Mouse (Mus musculus) frontal cortex, postnatal 10 days (tissue): ENCODE results near the gene Zbtb12.
"Not testable (repeated sequence)": the region's sequence is repeated elsewhere in the genome, so short reads cannot be mapped to it uniquely, and the experiment has no call there.

Experiments
- DNase-seq, 2 experiments: peaks; one replicate each; pipeline ENCODE4 v3.0.0; 2022; ENCODE audit warnings: low spot score in 2 of 2, mixed read lengths in 1 of 2

The Zbtb12 gene

DNA sequence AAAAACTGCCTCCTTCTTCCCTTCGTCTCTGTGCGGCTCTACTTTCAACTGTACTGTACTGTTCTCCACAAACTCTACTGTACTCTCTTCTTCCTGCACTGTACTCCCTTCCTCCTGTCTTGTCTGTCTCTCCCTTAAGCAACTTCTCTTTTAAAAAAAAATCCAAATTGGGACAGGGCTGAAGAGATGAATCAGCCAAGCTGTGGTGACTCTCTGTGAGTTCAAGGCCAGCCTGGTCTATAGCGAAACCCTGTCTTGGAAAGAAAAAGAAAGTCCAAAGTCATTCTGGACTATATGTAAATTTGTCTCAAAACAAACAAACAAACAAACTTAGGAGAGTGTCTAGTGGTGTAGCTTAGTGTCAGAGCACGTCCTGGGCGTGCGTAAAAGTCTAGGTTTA lies 5.0 kb upstream of the Zbtb12 start:
- no peak for DNase-seq

- DNase-seq, result no peak
These were observed 1.9 kb downstream of the Zbtb12 start for GRCm38 (mm10) chr17:34881166-34881565.

DNA sequence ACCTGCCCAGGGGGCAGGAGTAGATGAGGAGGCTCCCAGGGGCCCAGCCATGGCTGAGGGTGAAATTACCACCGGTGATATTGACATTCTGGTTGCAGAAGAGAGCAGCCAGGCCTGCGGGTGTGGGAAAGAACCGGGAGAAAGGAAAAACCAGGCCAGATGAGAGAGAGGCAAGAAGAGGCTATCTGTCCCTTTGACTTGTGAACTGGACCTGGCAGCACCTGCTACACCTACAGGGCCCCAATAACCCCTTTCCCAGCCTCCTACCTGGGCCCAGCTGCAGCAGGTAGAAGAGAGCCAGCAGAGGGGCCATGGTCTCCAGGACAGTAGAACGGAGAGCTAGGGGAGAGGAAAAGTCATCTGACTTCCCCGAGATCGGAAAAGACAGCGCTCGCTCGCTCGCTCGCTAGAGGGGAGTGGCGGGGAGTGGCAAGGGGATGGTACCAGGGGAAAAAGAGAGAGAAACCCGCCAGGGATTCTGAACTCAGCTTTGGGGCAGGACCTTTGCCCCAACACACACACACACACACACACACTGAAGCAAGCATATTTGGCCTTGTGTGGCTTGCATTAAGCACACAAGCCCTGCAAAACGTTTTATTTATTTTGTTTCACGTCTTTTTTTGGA lies 2.5 kb downstream of the Zbtb12 start, which contains the start of gene Gm20547:
Gene Gm20547 (minus strand): TSS at position 360 of the 628 bp plus-strand sequence.
- DNase-seq, result no peak

- DNase-seq, result no peak
These were observed 4.0 kb downstream of the Zbtb12 start for GRCm38 (mm10) chr17:34883332-34883731.

DNA sequence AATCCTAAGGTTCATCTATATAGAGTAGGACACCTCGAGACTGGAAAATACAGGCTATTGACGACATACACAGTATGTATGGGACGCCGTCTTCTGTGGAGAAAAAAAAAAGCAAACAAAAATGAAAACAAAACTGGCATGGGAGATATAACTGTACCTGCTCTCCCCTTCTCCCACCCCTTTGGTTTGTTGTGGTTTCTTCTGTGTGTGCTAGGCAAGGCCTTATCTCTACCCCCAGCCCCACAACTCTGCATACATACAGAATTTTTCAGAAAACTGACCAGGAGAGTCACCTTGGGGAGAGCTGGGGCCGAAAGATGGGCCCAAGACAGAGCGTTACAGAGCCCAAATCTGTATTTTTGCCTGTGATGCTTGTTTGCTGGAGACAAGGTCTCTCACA lies 5.4 kb downstream of the Zbtb12 start:
- no peak for DNase-seq

- DNase-seq, result no peak
These were observed 6.3 kb downstream of the Zbtb12 start for GRCm38 (mm10) chr17:34885615-34886014.

- DNase-seq, result no peak
These were observed 8.7 kb downstream of the Zbtb12 start for GRCm38 (mm10) chr17:34887942-34888341.

DNA sequence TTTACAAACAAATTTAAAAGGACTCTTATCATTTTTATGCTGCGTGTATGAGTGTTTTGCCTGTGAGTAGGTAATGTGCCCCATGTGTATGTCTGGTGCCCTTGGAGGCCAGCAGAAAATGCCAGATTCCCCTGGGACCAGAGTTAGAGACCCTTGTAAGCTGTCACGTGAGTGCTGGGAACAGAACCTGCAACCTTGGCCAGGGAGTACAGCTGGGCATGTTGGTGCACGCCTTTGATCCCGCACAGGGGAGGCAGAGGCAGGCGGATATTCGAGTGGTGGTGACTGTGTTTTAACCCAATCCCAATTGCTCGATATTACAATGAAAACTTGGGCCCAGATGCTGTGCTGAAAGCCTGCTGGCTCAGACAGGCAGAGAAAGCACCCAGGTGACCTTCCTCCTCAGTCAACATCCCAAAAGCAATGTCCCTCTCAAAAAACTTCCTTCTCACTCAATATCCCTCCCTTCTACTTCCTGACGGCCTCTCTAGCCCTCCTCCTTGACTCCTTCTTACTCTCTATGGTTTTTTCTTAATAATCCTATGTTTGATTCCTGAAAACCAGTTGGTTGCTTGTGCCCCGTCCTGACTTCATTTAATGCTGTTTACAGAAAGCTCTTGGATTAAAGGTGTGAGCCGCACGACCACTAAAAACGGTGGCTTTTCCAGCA lies 10.9 kb downstream of the Zbtb12 start:
- no peak for DNase-seq

DNA sequence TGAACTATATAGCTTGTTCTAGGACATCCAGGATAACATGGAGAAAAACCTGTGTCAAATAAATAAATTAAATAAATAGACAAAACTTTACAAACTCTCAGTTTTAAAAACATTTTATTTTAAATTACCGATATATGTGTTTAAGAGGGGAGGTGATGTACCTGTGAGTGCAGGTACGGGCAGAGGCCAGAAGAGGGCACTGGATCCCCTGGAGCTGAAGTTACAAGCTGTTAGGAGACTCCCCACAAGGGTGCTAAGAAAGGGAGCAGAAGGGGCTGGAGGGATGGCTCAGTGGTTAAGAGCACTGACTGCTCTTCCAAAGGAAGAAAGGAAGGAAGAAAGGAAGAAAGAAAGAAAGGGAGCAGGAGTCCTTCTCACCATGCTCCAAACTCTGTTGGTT lies 12.1 kb downstream of the Zbtb12 start:
- no peak for DNase-seq

DNA sequence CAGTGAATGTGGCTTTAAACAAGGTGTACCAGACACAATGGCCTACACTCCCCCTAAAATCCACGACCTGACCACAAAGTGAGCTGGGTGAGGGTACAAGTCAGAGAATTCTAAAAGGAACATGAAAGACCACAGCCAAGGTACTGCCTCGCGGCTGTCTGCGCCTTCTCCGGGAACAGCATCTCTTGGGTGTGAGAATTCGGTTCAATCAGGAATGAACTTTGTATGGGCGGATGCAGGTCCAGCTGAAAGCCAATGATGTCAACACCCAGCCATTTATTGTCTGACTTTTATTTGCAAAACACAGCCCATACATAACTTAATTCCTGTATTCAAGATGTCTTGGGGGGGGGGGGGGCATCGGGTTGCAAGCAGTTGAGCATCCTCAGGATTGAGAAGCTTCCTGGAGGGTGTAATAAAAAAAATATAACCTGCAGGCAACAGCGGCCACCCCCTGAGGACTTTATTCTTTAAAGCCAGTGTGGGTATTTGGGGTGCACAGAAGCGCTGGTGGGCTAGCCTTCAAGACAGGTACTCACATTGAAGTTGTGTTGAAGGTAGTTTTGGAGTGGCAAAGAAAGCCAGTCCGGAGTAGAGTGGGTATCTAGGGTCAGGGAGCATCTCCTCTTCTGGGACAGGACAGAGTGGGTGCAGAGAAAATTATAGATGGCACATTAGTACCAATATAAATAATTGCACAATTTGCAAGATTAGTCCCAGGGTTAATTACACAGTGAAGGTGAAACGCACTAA lies 14.0 kb downstream of the Zbtb12 start:
- no peak for DNase-seq

- DNase-seq, result peak; percentile 85 to 94
These were observed 14.9 kb downstream of the Zbtb12 start for GRCm38 (mm10) chr17:34894074-34894597.

DNA sequence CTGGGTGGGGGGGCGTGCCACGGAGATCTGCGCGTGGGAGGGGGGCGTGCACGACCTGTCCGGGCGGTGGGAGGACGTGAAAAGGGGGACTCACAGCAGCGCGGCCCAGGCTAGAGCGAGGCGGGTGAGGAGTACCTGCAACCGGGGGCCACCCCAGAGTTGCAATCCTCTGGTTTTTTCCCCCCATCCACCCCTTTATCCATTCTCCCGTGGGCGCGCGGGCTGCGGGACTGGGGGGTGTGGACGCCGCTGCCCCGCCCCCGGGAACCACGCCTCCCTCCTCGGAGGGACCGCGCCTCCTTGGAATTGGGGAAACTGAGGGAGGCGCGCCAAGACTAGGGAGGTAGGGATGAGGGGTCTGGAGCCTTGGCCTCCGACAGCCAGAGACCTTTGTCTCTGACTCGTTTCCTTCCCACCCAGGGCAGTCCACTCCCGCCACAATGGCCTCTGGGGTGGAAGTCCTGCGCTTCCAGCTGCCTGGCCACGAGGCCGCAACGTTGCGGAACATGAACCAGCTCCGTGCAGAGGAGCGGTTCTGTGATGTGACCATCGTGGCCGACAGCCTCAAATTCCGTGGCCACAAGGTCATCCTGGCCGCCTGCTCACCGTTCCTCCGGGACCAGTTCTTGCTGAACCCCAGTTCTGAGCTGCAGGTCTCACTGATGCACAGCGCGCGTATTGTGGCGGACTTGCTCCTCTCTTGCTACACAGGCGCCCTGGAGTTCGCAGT lies 15.7 kb downstream of the Zbtb12 start:
- DNase-seq, result peak in 1 of 2 experiments; percentile 60

GRCm38 (mm10) chr17:34895724-34896123 lies 16.4 kb downstream of the Zbtb12 start:
- DNase-seq, result no peak

GRCm38 (mm10) chr17:34896366-34896765 lies 17.1 kb downstream of the Zbtb12 start:
- no peak for DNase-seq

DNA sequence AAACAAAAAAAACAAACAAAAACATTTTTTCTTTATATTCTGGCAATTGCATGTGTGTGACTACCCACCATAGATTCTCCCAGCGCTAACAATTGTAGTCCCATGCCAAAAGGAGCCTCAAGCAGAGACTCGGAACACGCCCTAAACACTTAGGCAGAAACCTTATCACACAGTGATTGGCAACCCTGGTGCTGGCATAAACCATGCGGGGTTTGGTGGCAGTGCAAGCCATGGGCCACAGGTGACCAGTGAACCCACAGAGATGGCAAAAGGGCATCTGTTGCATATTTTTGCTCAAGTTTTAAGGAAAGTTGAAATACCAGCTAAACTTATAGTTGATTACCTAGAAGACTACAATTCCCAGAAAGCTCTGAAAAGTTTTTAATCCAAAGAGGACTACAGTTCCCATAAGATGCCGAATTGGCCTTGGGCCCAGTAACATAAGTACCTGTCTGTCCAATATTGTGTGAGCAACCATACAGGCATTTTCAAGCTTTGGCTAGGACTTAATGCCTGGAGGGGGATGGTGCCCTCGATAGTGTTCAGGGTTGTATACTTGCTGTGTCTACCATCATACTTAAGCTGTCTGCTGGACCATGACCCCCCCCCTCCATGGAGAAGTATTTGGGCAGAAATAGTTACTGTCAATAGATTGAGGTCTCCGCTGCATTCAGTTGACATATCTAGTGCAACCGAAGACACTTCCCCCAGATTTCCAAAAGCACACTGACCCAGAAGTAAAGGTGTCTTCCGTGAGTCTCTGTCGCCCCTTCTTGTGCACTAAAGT lies 18.3 kb downstream of the Zbtb12 start:
- DNase-seq, result no peak

- DNase-seq, result peak; percentile 65 to 83
These were observed 18.9 kb downstream of the Zbtb12 start, which contains the start of the genes C2 and Ehmt2 for GRCm38 (mm10) chr17:34898160-34898586. Gene C2, minus strand, starts transcription at chr17:34898265. Gene Ehmt2, plus strand, starts transcription at chr17:34898469.

DNA sequence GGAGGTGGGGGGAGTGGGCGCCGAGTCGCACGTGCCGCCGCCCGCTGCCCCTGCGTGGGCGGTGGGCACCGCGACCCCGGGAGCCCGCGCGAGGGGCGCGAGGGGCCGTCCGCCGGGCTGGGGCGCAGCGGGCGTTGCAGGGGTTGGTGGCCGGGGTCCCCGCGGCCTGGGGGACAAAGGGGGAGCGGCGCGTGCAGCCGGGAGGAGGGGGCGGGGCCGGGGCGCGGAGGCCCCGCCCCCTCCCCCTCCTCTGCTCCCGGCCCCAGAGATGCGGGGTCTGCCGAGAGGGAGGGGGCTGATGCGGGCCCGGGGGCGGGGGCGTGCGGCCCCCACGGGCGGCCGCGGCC lies 19.4 kb downstream of the Zbtb12 start:
- DNase-seq, result no peak

DNA sequence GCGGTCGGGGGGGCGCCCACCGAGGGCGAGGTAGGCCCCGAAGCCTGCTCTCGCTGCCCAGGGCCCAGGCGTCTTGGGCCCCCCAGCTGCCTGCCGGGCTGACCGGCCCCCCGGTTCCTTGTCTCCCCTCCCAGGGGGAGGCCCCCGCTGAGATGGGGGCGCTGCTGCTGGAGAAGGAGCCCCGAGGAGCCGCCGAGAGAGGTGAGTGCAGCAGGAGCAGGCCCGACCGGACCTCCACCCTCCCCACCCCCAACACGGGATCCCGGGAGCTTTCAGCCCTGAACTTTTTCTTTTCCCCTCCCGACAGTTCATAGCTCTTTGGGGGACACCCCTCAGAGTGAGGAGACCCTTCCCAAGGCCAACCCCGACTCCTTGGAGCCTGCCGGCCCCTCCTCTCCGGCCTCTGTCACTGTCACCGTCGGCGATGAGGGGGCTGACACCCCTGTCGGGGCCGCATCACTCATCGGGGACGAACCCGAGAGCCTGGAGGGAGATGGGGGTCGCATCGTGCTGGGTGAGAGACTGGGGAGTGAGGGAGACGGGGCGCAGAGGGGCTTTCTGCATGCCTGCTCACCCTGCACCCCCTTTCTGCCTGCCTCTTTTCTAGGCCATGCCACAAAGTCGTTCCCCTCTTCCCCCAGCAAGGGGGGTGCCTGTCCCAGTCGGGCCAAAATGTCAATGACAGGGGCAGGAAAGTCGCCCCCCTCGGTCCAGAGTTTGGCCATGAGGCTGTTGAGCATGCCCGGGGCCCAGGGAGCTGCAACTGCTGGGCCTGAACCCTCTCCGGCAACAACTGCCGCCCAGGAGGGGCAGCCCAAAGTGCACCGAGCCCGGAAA lies 20.0 kb downstream of the Zbtb12 start:
- peak in 1 of 2 experiments; percentile 47 for DNase-seq

DNA sequence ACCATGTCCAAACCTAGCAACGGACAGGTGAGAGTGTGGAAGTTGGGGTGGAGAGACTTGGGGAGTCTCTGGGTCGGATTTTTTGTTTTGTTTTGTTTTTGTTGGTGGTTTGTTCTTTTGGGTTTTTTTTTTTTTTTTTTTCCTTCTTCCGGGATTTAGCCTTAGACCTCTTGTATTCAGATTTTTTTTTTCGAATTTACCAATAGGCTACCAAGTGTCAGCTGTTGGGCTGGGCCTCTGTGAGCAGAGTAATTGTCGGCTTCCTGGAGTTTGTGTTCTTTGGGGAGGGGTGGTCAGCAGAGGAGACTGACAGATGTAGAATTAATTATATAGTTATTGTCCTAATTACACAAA lies 20.6 kb downstream of the Zbtb12 start:
- no peak for DNase-seq

GRCm38 (mm10) chr17:34900826-34901225 lies 21.5 kb downstream of the Zbtb12 start:
- DNase-seq, result not testable (repeated sequence)
